Mouse (Mus musculus) embryonic fibroblast, embryonic 13.5 days (primary cell): ENCODE results near the gene Gpr137.

Experiments used
- CTCF ChIP-seq: IDR thresholded peaks from 2 replicates; pipeline ENCODE4 v1.5.1; 2011; ENCODE audit warnings: mild to moderate bottlenecking, control low read depth, low read length, moderate library complexity, borderline replicate concordance; ENCODE audit not compliant: insufficient read depth
- POLR2A ChIP-seq: IDR thresholded peaks from 2 replicates; pipeline ENCODE4 v1.6.1; 2011; ENCODE audit warnings: low read depth, mild to moderate bottlenecking, control low read depth, low read length, moderate library complexity

DNA sequence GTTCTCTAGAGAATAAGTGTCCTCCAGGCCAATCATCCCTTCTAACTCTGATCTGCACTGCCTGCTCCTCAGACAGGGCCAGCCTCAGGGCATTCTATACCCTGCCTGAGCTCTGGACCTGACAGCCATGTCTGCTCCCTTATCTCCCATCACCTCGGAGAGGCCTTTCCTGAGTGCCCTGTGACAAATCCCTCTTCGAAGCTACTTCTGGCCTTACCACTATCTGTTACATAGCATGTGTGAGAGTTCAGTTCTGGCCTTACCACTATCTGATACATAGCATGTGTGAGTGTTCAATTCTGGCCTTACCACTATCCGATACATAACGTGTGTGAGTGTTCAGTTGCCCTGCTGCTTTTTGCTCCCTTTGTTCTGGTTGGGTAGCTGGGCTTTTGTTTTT, 27.0 kb downstream of the Gpr137 start:
- TF ChIP-seq CTCF = no peak
- TF ChIP-seq POLR2A = no peak
